Mouse (Mus musculus): Measurements from ENCODE around the gene Ctsf. TPM values are rescaled to one million over a fixed set of nuclear protein-coding genes. Genes with fewer than 3 reads are reported as not detected.

The Ctsf gene
- polyA plus RNA-seq, 1 experiment from 2014 or later, result 13.1 TPM

GRCm38 (mm10) chr19:4891798-4892197, 36.9 kb downstream of the Ctsf start:
- Histone ChIP-seq H3K4me3 (no peak overlapping the region), H3K36me3 (no peaks in the 10 kb centered on the region), H3K27me3 (replicated peaks) (peaks cover 13% of the 10 kb centered on the region), H3K27ac (peak overlapping the region; percentile 83), H3K4me2 (peak overlapping the region; percentile 50), H3K9me3 (replicated peaks) (no peaks in the 10 kb centered on the region), H3K4me1 (peaks cover 33% of the 10 kb centered on the region), H3K9ac (peak overlapping the region; percentile 43)
- 11% methylated on average over 3 of the region's 3 CpGs for WGBS (ENCODE audit: insufficient replicate concordance)
- peak; percentile 95 for ATAC-seq

DNA sequence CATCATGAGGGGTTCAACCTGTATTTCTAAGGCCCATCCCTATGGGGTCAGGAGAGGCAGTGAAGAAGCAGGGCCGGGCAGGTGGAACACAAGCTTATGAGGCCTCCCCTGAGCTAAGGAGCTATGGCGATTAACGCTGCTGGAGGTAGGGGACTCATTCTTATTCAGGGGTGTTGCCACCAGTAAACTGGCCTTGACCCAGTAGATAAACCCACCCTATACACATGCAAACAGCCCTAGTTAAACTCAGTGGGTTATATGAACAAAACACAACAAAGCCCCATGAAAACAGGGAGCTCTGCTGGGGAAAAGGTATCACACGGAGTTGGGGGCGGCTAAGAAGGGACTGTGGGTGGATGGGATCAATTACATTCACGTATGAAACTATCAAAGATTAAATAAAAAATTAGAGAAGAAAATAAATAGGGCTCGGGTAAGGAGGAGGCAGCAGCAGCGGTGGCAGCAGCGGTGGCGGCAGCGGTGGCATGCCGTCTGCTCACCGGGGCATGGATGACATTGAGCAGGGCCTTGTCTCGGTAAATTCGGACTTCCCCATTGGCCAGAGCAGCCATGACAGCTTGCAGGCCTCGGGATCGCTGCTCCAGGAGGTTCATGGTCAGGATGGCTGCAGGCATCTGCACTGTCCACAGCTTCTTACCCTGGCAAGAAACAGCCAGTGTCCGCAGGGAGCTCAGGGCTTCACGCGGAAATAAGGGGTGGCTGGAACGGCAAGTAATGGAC, 42.0 kb downstream of the Ctsf start:
- H3K9me3 ChIP-seq (replicated peaks), result no peaks in the 10 kb centered on the region
- H3K4me3 ChIP-seq, result no peak overlapping the region
- no peak overlapping the region for H3K27ac ChIP-seq
- 61% methylated on average over 21 of the region's 21 CpGs for WGBS (ENCODE audit: insufficient replicate concordance)
- H3K36me3 ChIP-seq, result no peaks in the 10 kb centered on the region
- H3K27me3 ChIP-seq (replicated peaks), result peaks cover 8% of the 10 kb centered on the region; the same call in 1 of the 2 replicates
- no peak overlapping the region for H3K4me2 ChIP-seq
- H3K9ac ChIP-seq, result no peak overlapping the region
- no peak for ATAC-seq
- peaks cover 14% of the 10 kb centered on the region for H3K4me1 ChIP-seq

DNA sequence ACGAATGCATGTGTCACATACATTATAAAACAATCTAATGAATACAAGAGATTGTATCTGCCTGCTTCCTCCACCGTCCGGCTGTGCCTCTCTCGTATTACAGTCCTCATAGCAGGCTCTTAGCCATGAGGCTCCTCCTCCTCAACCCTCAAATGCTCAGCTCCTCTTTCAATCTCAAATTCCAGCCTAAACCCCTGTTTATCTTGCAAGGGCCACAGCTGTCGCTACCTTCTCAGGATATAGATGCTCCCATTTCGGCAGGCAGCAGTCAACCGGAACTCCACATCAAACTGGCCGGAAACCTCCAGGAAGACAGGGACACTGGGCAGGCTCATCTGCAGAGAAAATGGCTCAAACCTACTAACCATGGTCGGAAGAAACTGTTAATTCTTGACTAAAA, 44.0 kb downstream of the Ctsf start:
- no peak overlapping the region for H3K27ac ChIP-seq
- no peaks in the 10 kb centered on the region for H3K4me1 ChIP-seq
- H3K4me3 ChIP-seq, result no peak overlapping the region
- peaks cover 8% of the 10 kb centered on the region; the same call in 1 of the 2 replicates for H3K27me3 ChIP-seq (replicated peaks)
- H3K36me3 ChIP-seq, result no peaks in the 10 kb centered on the region
- no peak overlapping the region for H3K4me2 ChIP-seq
- H3K9ac ChIP-seq, result no peak overlapping the region
- H3K9me3 ChIP-seq (replicated peaks), result no peaks in the 10 kb centered on the region
- WGBS (ENCODE audit: insufficient replicate concordance), result 64% methylated on average over 9 of the region's 9 CpGs
- ATAC-seq, result no peak

DNA sequence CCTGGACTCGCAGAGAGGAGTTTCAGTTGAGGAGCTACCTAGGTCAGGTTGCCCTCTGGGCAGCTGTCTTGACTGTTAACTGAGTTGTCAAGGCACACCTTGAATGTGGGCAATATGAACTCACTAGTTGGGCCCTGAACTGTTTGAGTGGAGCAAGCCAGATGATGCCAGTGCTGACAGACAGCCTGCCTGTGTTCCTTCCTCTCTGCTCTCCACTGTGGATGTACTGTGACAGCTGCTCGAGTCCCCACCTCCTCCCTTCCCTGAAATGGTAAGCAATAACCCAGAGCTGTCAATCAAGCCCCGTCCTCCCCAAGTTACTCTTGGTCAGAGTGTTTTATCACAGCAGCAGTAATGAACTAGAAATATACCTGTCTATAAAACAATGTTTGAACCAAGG, 45.0 kb downstream of the Ctsf start:
- no peak overlapping the region for H3K4me3 ChIP-seq
- H3K9ac ChIP-seq, result no peak overlapping the region
- no peaks in the 10 kb centered on the region for H3K9me3 ChIP-seq (replicated peaks)
- H3K27ac ChIP-seq, result no peak overlapping the region
- no peak for ATAC-seq
- H3K4me1 ChIP-seq, result no peaks in the 10 kb centered on the region
- no peaks in the 10 kb centered on the region for H3K36me3 ChIP-seq
- H3K27me3 ChIP-seq (replicated peaks), result peaks cover 5% of the 10 kb centered on the region; the same call in 1 of the 2 replicates
- H3K4me2 ChIP-seq, result no peak overlapping the region
- WGBS (ENCODE audit: insufficient replicate concordance), result 50% methylated on average over 3 of the region's 3 CpGs

- H3K4me3 ChIP-seq, result peak within 1 kb of the TSS; percentile 65
- WGBS (ENCODE audit: insufficient replicate concordance), result 8% methylated on average over 31 of the region's 31 CpGs
- peaks cover 43% of the 10 kb centered on the region for H3K36me3 ChIP-seq
- no peak within 1 kb of the TSS for H3K27ac ChIP-seq
- H3K4me2 ChIP-seq, result peak within 1 kb of the TSS; percentile 68
- peak; percentile 31; the same call in 1 of the 2 replicates for ATAC-seq
- H3K9me3 ChIP-seq (replicated peaks), result no peaks in the 10 kb centered on the region
- H3K9ac ChIP-seq, result peak within 1 kb of the TSS; percentile 44; the same call in 1 of the 2 replicates
- peaks cover 10% of the 10 kb centered on the region for H3K4me1 ChIP-seq
- no peaks in the 10 kb centered on the region for H3K27me3 ChIP-seq (replicated peaks)
Measured at GRCm38 (mm10) chr19:4905979-4906794, 51.3 kb downstream of the Ctsf start, which contains the start of gene Bbs1. Bbs1 (minus strand) TSS chr19:4906628.

- peak; percentile 48; the same call in 1 of the 2 replicates for ATAC-seq
- Histone ChIP-seq H3K9ac (no peak overlapping the region), H3K9me3 (replicated peaks) (no peaks in the 10 kb centered on the region), H3K4me2 (no peak overlapping the region), H3K27ac (no peak overlapping the region), H3K4me3 (no peak overlapping the region), H3K27me3 (replicated peaks) (no peaks in the 10 kb centered on the region), H3K4me1 (peaks cover 13% of the 10 kb centered on the region), H3K36me3 (peaks cover 61% of the 10 kb centered on the region)
- WGBS (ENCODE audit: insufficient replicate concordance), result 66% methylated on average over 4 of the region's 4 CpGs
Measured at GRCm38 (mm10) chr19:4908107-4908506, 53.2 kb downstream of the Ctsf start.

DNA sequence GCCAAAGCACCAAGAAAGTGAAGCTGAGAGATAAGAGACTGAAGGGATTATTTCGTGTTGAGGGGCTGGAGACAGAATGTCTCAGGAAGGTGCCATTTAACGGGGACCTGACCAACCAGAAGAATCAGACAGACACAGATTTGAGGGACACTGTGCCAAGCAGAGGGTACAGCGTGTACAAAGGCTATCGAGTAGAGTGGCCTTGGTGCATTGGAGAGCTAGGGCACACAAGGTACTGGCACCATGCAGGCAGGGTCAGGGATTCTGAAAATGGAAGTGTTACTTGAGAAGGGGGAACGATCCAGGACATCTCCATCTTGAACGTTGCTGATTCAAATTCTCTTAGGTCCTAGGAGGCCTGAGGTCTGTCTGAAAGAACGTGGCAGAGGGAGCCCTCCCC, 54.4 kb downstream of the Ctsf start:
- peaks cover 73% of the 10 kb centered on the region for H3K36me3 ChIP-seq
- H3K4me3 ChIP-seq, result no peak overlapping the region
- no peaks in the 10 kb centered on the region for H3K9me3 ChIP-seq (replicated peaks)
- no peaks in the 10 kb centered on the region for H3K27me3 ChIP-seq (replicated peaks)
- H3K27ac ChIP-seq, result no peak overlapping the region
- no peak overlapping the region for H3K9ac ChIP-seq
- ATAC-seq, result no peak
- peaks cover 17% of the 10 kb centered on the region for H3K4me1 ChIP-seq
- no peak overlapping the region for H3K4me2 ChIP-seq
- WGBS (ENCODE audit: insufficient replicate concordance), result 75% methylated on average over 7 of the region's 7 CpGs

Other genes starting within 250 kb of the Ctsf start
- 2.6 and 2.7 TPM in 2 replicates for gene Lrfn4, start 239.5 kb upstream of the Ctsf start, polyA plus RNA-seq (2016; fragmentation: Nextera tagmentation; extraction: Ambion mirVana)
- 35.9 and 39.3 TPM in 2 replicates for gene Rce1, start 229.5 kb upstream of the Ctsf start, polyA plus RNA-seq (2016; fragmentation: Nextera tagmentation; extraction: Ambion mirVana)
- gene Gm960, start 156.5 kb upstream of the Ctsf start, polyA plus RNA-seq (2016; fragmentation: Nextera tagmentation; extraction: Ambion mirVana), result 0.43 and 1.1 TPM in 2 replicates
- 0.14 and 0.30 TPM in 2 replicates for gene Sptbn2, start 144.0 kb upstream of the Ctsf start, polyA plus RNA-seq (2016; fragmentation: Nextera tagmentation; extraction: Ambion mirVana)
- gene Rbm4b, start 98.6 kb upstream of the Ctsf start, polyA plus RNA-seq (2016; fragmentation: Nextera tagmentation; extraction: Ambion mirVana), result 22.7 and 24.0 TPM in 2 replicates
- 30.7 and 32.6 TPM in 2 replicates for gene Rbm4, start 61.2 kb upstream of the Ctsf start, polyA plus RNA-seq (2016; fragmentation: Nextera tagmentation; extraction: Ambion mirVana)
- 18.1 and 18.9 TPM in 2 replicates for gene Gm21992, start 43.5 kb upstream of the Ctsf start, polyA plus RNA-seq (2016; fragmentation: Nextera tagmentation; extraction: Ambion mirVana)
- 62.0 and 63.5 TPM in 2 replicates for gene Rbm14, start 43.5 kb upstream of the Ctsf start, polyA plus RNA-seq (2016; fragmentation: Nextera tagmentation; extraction: Ambion mirVana)
- 40.3 and 43.6 TPM in 2 replicates for gene Ccs, start 15.8 kb upstream of the Ctsf start, polyA plus RNA-seq (2016; fragmentation: Nextera tagmentation; extraction: Ambion mirVana)
- not detected in 2 replicates for gene Ccdc87, start 15.8 kb upstream of the Ctsf start, polyA plus RNA-seq (2016; fragmentation: Nextera tagmentation; extraction: Ambion mirVana)
- 0.79 and 0.82 TPM in 2 replicates for gene Actn3, start 22.8 kb downstream of the Ctsf start, polyA plus RNA-seq (2016; fragmentation: Nextera tagmentation; extraction: Ambion mirVana)
- 13.9 and 15.9 TPM in 2 replicates for gene Zdhhc24, start 23.5 kb downstream of the Ctsf start, polyA plus RNA-seq (2016; fragmentation: Nextera tagmentation; extraction: Ambion mirVana)
- 1.6 and 1.8 TPM in 2 replicates for gene Bbs1, start 51.5 kb downstream of the Ctsf start, polyA plus RNA-seq (2016; fragmentation: Nextera tagmentation; extraction: Ambion mirVana)
- gene Dpp3, start 73.2 kb downstream of the Ctsf start, polyA plus RNA-seq (2016; fragmentation: Nextera tagmentation; extraction: Ambion mirVana), result 76.7 and 83.3 TPM in 2 replicates
- gene Peli3, start 88.0 kb downstream of the Ctsf start, polyA plus RNA-seq (2016; fragmentation: Nextera tagmentation; extraction: Ambion mirVana), result 0.20 and 0.44 TPM in 2 replicates
- gene Mrpl11, start 107.0 kb downstream of the Ctsf start, polyA plus RNA-seq (2016; fragmentation: Nextera tagmentation; extraction: Ambion mirVana), result 82.4 and 84.7 TPM in 2 replicates
- not detected in 2 replicates for gene Npas4, start 135.2 kb downstream of the Ctsf start, polyA plus RNA-seq (2016; fragmentation: Nextera tagmentation; extraction: Ambion mirVana)
- gene Slc29a2, start 168.7 kb downstream of the Ctsf start, polyA plus RNA-seq (2016; fragmentation: Nextera tagmentation; extraction: Ambion mirVana), result 3.3 and 3.8 TPM in 2 replicates
- gene B4gat1, start 183.7 kb downstream of the Ctsf start, polyA plus RNA-seq (2016; fragmentation: Nextera tagmentation; extraction: Ambion mirVana), result 10.9 and 13.2 TPM in 2 replicates
- 0.20 and 0.23 TPM in 2 replicates for gene AC124502.3, start 183.8 kb downstream of the Ctsf start, polyA plus RNA-seq (2016; fragmentation: Nextera tagmentation; extraction: Ambion mirVana)
- 40.4 TPM in 2 replicates for gene Brms1, start 186.2 kb downstream of the Ctsf start, polyA plus RNA-seq (2016; fragmentation: Nextera tagmentation; extraction: Ambion mirVana)
- 0.50 and 0.92 TPM in 2 replicates for gene Rin1, start 195.4 kb downstream of the Ctsf start, polyA plus RNA-seq (2016; fragmentation: Nextera tagmentation; extraction: Ambion mirVana)
- gene Cd248, start 212.9 kb downstream of the Ctsf start, polyA plus RNA-seq (2016; fragmentation: Nextera tagmentation; extraction: Ambion mirVana), result 7.7 and 9.5 TPM in 2 replicates
- 1.0 and 1.5 TPM in 2 replicates for gene Tmem151a, start 230.4 kb downstream of the Ctsf start, polyA plus RNA-seq (2016; fragmentation: Nextera tagmentation; extraction: Ambion mirVana)
- gene Yif1a, start 233.4 kb downstream of the Ctsf start, polyA plus RNA-seq (2016; fragmentation: Nextera tagmentation; extraction: Ambion mirVana), result 51.7 and 53.9 TPM in 2 replicates
- 3.5 and 3.8 TPM in 2 replicates for gene Cnih2, start 243.4 kb downstream of the Ctsf start, polyA plus RNA-seq (2016; fragmentation: Nextera tagmentation; extraction: Ambion mirVana)

All from liver, embryonic 12.5 days (tissue).